Mouse (Mus musculus): ENCODE measurements around the gene Ntrk3.

The Ntrk3 gene

GRCm38 (mm10) chr7:78720989-78721816 lies 16.6 kb downstream of the Ntrk3 start:
- no peak for DNase-seq (ENCODE audit: low spot score)

GRCm38 (mm10) chr7:78719795-78720460 lies 17.9 kb downstream of the Ntrk3 start:
- DNase-seq (ENCODE audit: low spot score) = no peak

GRCm38 (mm10) chr7:78719117-78719516 lies 18.7 kb downstream of the Ntrk3 start:
- DNase-seq (ENCODE audit: low spot score) = no peak

- peak; percentile 54 for DNase-seq (ENCODE audit: low spot score)
These were observed 19.6 kb downstream of the Ntrk3 start for GRCm38 (mm10) chr7:78718191-78718609.

GRCm38 (mm10) chr7:78707708-78708107 lies 30.1 kb downstream of the Ntrk3 start:
- no peak for DNase-seq (ENCODE audit: low spot score)

DNA sequence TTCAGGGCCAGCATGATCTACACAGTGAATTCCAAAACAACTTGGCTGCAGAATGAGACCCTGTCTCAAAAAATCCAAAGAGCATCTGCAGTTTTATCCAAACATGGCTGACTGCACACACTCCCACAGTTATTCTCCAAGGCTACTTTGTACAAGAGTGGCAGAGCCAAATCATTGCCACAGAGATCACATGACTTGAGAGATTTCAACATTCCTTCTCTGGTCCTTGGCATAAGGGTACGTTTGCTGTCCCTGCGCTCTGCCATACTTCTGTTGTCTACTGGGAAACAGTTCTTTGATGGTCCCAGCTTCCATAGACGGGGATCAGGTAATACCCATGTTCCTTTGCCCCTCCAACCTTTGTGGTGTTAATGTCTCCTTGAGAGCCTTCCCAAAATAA lies 30.7 kb downstream of the Ntrk3 start:
- no peak for DNase-seq (ENCODE audit: low spot score)

- DNase-seq (ENCODE audit: low spot score) = no peak
These were observed 35.1 kb downstream of the Ntrk3 start for GRCm38 (mm10) chr7:78702676-78703075.

DNA sequence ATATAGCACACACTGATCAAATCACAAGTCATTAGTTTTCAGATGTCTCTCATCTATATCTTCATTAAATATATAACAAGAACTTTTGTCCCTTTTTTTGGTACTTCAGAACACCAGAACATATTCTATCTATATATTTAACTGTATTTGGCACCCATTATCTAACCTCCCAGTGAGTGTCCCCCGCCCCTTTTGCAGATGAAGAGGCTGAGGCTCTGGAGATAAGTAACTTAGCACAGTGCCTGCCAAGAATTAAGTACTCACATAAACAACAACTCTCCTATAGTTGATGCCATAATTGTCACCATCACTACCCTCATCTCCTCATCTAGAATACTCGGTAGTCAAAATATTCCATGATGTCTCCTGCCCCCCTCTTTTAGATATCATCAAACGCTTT lies 42.6 kb downstream of the Ntrk3 start:
- no peak for DNase-seq (ENCODE audit: low spot score)

DNA sequence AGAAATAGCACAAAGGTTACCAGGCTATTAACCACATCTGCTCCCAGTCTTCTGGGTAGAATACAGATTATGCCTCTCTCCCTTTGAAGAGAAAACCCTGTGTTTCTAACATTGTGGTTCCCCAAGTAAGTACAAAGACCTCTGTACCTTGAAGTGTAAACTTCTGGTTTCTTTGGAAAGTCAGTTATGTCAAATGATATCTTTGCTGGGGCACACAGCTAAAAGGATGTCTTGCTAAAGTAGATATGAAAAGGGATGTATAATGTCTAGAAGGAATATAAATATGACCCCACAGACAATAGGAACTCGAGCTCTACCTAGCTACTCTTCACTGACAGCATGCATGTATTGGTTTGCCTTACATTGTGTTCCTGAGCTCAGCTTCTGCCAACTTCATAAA lies 44.7 kb downstream of the Ntrk3 start:
- no peak for DNase-seq (ENCODE audit: low spot score)

DNA sequence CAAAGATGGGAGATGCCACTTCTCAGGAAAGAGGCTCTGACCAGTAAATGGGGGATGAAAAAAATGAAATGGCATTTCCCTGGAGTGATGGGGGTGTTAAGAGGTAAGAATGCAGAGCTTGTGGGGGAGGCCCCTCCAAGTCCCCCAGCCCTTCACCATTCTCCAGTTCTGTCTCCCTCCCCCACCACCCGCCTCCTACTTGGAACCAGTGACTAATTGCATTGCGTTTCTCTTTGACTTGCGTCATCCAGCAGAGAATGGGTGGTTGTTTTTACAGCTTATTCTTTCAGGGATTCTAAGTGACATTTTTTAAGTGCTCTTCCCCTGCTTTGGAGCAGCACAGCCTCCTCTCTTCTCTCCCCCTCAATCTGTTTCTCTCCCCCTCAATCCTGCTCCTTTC lies 46.9 kb downstream of the Ntrk3 start:
- DNase-seq (ENCODE audit: low spot score) = no peak

DNA sequence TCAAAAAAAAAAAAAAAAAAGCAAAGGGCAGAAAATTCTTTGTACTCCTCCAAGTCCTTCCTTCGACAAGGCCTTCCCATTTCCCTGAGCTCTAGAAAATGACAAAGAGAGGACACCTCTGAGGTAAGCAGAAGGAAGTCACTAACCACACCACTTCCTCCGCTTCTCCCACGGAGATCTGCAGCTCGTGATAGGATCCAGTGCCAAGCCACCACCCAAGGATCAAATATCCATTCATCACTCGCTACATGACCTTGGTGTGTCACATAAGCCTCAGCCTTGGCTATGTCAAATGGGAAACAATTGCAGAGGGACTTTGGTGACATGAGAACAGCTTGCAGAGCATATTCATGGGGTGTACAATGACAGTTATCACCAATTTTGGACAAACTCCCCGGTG lies 52.9 kb downstream of the Ntrk3 start:
- DNase-seq (ENCODE audit: low spot score) = no peak

DNA sequence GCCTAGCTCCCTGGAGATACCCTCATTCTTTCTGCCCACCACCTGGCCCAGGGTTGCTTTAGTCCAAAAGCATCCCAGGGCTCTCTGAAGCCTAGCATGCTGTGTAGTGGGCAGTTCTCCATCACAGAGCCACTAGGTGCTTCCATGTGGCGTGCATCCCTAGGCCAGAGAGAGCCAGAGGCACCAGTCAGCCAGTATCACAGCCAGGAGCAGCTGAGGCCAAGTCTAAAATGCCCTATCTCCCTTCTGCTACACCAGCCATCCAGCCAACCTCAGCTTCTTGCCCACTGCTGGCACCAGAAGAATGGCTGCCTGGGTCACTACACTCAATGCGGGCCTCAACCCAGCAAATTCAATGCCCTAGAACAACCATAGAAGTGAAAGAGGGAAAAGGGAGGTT lies 56.9 kb downstream of the Ntrk3 start:
- no peak for DNase-seq (ENCODE audit: low spot score)

GRCm38 (mm10) chr7:78669407-78669806 lies 68.4 kb downstream of the Ntrk3 start:
- DNase-seq (ENCODE audit: low spot score) = no peak

DNA sequence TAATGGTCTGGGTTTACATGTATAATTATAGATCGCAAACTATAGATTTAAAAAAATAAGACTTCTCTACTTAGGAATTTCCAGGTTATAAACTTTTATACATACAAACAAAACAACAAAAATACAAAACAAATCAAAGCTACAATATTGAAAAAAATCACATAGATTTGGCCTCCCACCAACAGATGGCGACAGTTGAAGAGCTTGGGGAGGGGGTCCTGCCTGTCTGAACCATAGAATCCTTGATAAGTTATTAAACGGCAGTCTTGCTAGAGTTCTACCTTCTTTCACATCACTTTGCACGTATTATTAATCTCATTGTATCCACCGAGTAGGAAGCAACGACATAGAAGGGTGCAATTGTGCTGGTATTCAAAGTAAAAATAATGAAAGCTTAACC lies 68.9 kb downstream of the Ntrk3 start:
- DNase-seq (ENCODE audit: low spot score) = no peak

- no peak for DNase-seq (ENCODE audit: low spot score)
These were observed 69.7 kb downstream of the Ntrk3 start for GRCm38 (mm10) chr7:78668003-78668635.

GRCm38 (mm10) chr7:78660832-78661231 lies 77.0 kb downstream of the Ntrk3 start:
- no peak for DNase-seq (ENCODE audit: low spot score)

GRCm38 (mm10) chr7:78659846-78660245 lies 78.0 kb downstream of the Ntrk3 start:
- DNase-seq (ENCODE audit: low spot score) = no peak

GRCm38 (mm10) chr7:78658026-78658425 lies 79.8 kb downstream of the Ntrk3 start:
- DNase-seq (ENCODE audit: low spot score) = no peak

DNA sequence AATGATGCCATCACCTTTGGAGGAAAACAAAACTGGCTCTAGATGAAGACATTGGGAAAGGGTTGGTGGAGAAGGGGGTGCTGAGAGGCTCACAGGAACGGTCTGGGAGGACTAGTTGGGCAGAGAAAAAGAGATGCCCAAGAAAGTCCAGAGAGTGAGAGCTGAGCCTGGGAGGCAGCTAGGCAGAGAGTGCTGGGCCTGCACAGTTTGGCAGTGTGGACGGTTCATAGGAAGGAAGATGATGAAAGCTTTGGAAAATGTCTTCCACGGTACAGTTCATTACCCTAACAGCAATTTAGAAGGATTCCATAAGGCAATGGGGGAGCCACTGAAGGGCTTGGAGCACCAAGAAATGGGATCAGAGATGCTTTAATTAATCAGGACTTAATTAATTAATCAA lies 81.6 kb downstream of the Ntrk3 start:
- no peak for DNase-seq (ENCODE audit: low spot score)

DNA sequence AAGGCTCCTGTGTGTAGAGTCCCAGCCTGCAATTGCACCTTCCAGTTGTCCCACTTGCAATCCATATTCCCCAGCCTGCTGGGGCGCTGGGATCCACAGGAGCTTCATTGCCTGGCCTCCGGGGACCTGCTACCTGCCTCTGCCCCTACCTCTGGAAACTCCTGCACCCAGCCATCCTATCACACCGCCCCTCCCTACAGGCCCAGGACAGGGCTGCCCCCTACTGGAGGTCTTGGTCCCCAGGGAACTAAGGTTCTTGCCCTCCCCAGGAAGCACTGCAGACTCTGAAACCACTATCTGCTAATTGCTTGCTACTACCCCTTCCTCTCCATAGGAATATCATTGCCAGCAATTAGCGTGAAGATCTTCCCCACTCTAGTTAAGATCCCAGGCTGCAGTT lies 84.1 kb downstream of the Ntrk3 start:
- no peak for DNase-seq (ENCODE audit: low spot score)

GRCm38 (mm10) chr7:78652296-78652695 lies 85.5 kb downstream of the Ntrk3 start:
- DNase-seq (ENCODE audit: low spot score) = no peak

GRCm38 (mm10) chr7:78651540-78651939 lies 86.3 kb downstream of the Ntrk3 start:
- DNase-seq (ENCODE audit: low spot score) = no peak

- no peak for DNase-seq (ENCODE audit: low spot score)
These were observed 94.1 kb downstream of the Ntrk3 start for GRCm38 (mm10) chr7:78643667-78644066.
